Mouse (Mus musculus): ENCODE results near the gene Sergef. TPM values are rescaled to one million over a fixed set of nuclear protein-coding genes. Genes with fewer than 3 reads are reported as not detected.

Sergef gene
- polyA plus RNA-seq, 1 experiment from 2014 or later = 49.1 TPM

DNA sequence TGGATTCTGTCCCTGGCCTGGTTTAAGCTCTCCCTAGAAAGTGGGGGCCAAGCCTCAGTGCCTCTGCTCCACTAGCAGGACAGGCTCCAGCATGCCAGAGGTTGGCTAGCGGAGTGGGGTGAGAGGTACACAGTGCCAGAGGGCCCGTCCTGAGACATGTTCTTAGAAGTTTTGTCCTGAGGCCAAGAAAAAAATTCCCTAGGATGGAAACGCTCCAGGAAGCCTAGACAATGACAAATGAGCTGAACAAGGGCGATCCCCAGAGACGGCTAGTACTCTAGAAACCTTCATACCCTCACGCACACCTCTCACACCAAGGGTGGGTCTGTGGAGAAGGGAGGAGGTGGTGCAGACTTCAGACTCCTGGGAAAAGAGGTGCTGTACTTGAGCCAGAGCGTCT lies 85.6 kb downstream of the Sergef start:
- no peaks in the 10 kb centered on the region for H3K27me3 ChIP-seq (replicated peaks)
- no peak overlapping the region for H3K4me2 ChIP-seq
- peaks cover 56% of the 10 kb centered on the region for H3K4me1 ChIP-seq
- no peak for ATAC-seq (ENCODE audit: low FRiP score)
- H3K9ac ChIP-seq (replicated peaks) = no peak overlapping the region
- H3K27ac ChIP-seq (replicated peaks) = no peak overlapping the region
- H3K36me3 ChIP-seq = no peaks in the 10 kb centered on the region
- H3K4me3 ChIP-seq (replicated peaks) = no peak overlapping the region
- WGBS = 54% methylated on average over 7 of the region's 7 CpGs
- no peaks in the 10 kb centered on the region for H3K9me3 ChIP-seq (replicated peaks)

DNA sequence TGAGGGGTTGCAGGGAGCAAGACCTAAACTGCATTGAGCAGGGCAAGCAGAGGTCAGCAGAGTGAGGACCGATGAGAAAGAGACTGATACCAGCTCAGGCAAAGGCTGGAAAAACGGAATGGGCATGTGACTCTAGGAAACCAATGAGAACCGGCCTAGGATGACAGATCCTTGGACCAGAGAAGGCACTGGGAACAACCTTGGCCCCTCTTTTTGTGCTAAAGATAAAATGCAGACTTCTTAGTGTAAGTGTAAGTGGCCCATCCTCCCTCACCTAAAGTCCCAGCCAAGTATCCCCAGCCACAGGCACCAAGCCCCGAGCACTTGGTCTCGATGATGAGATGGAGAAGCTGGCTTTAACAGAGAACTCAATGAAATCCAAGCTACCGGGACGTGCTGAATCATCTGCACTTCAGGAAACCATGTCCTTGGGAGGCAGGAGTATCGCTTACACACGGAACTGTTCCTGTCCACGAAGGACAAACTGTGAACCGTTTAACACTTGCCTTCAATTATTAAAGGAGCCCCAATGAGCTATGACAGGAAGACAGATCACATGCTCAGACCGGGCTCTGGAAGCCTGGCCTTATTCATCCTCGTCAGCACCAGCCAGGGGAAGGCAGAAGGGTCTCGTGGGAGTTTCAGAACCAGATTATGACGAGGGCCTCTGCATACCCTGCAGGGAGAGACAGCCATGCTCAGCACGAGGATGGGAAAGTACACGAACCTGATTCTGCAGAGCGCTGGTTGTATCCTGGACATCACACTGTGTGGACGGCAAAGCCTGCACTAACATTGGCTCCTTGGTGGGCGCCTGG lies 87.5 kb downstream of the Sergef start:
- Histone ChIP-seq H3K9me3 (replicated peaks) (no peaks in the 10 kb centered on the region), H3K4me3 (replicated peaks) (no peak overlapping the region), H3K27me3 (replicated peaks) (no peaks in the 10 kb centered on the region), H3K9ac (replicated peaks) (no peak overlapping the region), H3K36me3 (no peaks in the 10 kb centered on the region), H3K4me2 (no peak overlapping the region), H3K27ac (replicated peaks) (peak overlapping the region; percentile 49), H3K4me1 (peaks cover 48% of the 10 kb centered on the region)
- WGBS = 44% methylated on average over 20 of the region's 20 CpGs
- no peak; the same call in 1 of the 2 replicates for ATAC-seq (ENCODE audit: low FRiP score)

DNA sequence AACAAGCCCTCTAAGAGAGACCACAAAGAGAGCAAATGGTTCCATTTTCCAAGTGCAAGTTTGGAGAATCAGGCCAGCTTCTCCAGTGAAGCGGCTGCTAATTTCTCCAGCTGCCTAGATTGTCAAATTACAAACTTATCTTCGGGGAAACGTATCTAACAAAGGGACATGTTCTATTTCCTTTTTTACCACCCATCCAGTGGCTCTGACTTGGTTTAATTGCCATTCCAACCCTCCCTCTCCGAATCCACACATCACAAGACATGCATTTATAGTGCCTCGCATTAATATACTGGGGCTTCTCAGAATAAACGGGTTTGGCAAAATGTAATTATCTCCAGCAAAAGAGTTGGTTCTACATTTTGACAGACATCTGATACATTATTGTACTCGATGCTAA lies 88.4 kb downstream of the Sergef start:
- Histone ChIP-seq H3K9me3 (replicated peaks) (no peaks in the 10 kb centered on the region), H3K4me1 (peaks cover 38% of the 10 kb centered on the region), H3K27ac (replicated peaks) (no peak overlapping the region), H3K36me3 (no peaks in the 10 kb centered on the region), H3K4me3 (replicated peaks) (no peak overlapping the region), H3K9ac (replicated peaks) (no peak overlapping the region), H3K4me2 (no peak overlapping the region), H3K27me3 (replicated peaks) (no peaks in the 10 kb centered on the region)
- 49% methylated on average over 7 of the region's 7 CpGs for WGBS
- no peak for ATAC-seq (ENCODE audit: low FRiP score)

DNA sequence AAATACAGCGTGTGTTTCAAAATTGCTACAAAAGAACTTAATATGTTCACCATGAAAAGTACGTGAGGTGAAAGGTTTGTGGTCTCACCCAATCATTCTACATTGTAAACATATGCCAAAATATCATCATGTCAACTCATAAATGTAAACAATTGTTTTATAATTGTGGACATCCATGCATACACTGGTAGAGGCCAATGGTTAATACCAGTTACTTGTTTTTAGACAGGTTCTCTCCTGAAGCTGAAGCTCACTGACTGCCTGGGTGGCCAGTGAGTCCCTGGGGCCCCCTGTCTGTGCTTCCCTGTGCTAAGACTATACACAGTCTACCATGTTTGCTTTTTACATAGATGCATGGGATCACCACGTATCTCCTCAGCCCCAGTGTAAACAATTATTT lies 91.5 kb downstream of the Sergef start:
- H3K27me3 ChIP-seq (replicated peaks) = no peaks in the 10 kb centered on the region
- H3K36me3 ChIP-seq = no peaks in the 10 kb centered on the region
- no peak overlapping the region for H3K4me3 ChIP-seq (replicated peaks)
- H3K4me1 ChIP-seq = peaks cover 16% of the 10 kb centered on the region
- H3K9me3 ChIP-seq (replicated peaks) = no peaks in the 10 kb centered on the region
- no peak overlapping the region for H3K4me2 ChIP-seq
- H3K27ac ChIP-seq (replicated peaks) = no peak overlapping the region
- no peak for ATAC-seq (ENCODE audit: low FRiP score)
- 84% methylated on average over 3 of the region's 3 CpGs for WGBS
- no peak overlapping the region for H3K9ac ChIP-seq (replicated peaks)

DNA sequence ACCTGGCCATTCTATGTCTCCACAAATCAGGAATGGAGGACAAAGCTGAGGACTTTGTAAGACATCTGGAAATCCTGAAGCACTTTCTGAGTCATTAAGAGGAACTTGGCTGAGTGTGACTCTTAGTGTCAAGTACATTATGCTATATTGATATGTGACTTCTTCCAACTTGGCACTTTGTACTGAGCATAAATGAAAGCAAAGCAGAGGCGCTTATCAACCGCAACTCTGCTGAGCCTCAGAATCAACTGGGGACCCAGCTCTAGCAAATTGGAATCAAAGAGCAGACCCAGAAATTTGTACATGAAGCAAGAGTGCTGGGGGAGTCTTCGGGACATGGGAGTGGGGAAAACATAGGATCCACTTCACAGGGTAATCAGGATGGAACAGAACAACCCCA lies 92.0 kb downstream of the Sergef start:
- H3K9ac ChIP-seq (replicated peaks) = no peak overlapping the region
- H3K36me3 ChIP-seq = peaks cover 1% of the 10 kb centered on the region; the same call in 1 of the 2 replicates
- no peak overlapping the region for H3K4me2 ChIP-seq
- peaks cover 14% of the 10 kb centered on the region for H3K4me1 ChIP-seq
- H3K27me3 ChIP-seq (replicated peaks) = no peaks in the 10 kb centered on the region
- H3K9me3 ChIP-seq (replicated peaks) = no peaks in the 10 kb centered on the region
- no peak overlapping the region for H3K27ac ChIP-seq (replicated peaks)
- ATAC-seq (ENCODE audit: low FRiP score) = no peak
- no peak overlapping the region for H3K4me3 ChIP-seq (replicated peaks)
- 92% methylated on average over 3 of the region's 3 CpGs for WGBS

DNA sequence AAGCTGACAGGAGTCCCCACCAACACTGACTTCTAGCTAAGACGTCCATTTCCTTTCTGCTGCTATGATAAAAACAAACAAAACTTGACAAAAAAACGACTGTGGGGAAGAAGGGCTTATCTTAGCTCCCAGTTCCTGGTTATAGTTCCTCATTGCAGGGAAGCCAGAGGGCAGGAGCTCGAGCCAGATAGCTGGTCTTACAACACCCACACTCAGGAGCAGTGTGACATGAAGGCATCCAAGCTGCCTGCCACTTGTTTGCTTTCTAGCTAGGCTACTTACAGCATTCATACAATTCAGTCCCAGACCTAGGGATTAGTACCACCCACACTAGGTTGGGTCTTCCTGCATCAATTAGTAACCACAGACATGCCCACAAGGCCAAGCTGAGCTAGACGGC lies 93.1 kb downstream of the Sergef start:
- no peak overlapping the region for H3K4me3 ChIP-seq (replicated peaks)
- no peaks in the 10 kb centered on the region for H3K9me3 ChIP-seq (replicated peaks)
- H3K4me2 ChIP-seq = no peak overlapping the region
- H3K36me3 ChIP-seq = peaks cover 3% of the 10 kb centered on the region; the same call in 1 of the 2 replicates
- no peak for ATAC-seq (ENCODE audit: low FRiP score)
- H3K27me3 ChIP-seq (replicated peaks) = no peaks in the 10 kb centered on the region
- H3K4me1 ChIP-seq = peaks cover 3% of the 10 kb centered on the region
- no peak overlapping the region for H3K9ac ChIP-seq (replicated peaks)
- 76% methylated on average over 4 of the region's 4 CpGs for WGBS
- H3K27ac ChIP-seq (replicated peaks) = no peak overlapping the region

DNA sequence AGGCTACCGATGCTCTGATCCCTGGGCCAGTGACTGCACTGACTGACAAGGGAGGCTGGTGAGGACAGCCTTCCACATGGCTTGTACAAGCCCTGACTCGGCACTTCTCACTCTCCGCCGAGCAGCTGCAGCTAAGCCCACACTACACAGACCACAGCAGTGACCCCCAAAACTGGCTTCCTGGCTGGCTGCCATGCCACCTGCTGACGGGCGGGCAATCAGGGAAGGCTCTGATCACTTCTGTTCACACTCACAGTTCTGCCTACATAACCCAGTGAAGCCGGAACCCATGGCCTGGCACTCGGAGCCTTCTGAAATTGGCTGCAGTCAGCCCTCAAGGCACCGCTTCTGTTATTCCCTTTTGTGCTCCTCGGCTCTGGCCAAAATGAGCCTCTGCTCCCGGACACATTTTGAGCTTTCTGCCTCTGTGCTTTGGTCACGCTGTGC lies 95.4 kb downstream of the Sergef start:
- H3K27ac ChIP-seq (replicated peaks) = no peak overlapping the region
- no peaks in the 10 kb centered on the region for H3K4me1 ChIP-seq
- ATAC-seq (ENCODE audit: low FRiP score) = no peak

DNA sequence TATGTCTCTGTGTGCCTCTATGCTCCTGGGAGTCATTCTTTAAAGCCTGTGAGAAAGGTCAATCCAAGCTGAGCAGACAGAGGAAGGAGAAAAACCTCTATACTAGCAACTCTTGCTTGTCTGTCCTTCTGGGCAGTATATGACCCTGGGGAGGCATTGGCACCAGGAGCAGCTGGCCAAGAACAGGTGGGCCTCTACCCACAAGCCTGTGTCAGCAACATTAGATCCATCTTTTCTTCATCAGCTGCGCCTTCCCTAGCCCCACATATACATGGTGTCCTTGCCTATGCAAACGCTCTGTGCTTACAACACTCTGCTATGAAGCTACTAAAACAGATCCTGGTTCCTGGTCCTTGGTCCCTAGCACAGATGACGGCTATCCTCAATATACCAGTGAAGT lies 97.5 kb downstream of the Sergef start:
- H3K9me3 ChIP-seq (replicated peaks) = no peaks in the 10 kb centered on the region
- WGBS = 88% methylated on average over 3 of the region's 3 CpGs
- no peak overlapping the region for H3K4me3 ChIP-seq (replicated peaks)
- H3K9ac ChIP-seq (replicated peaks) = no peak overlapping the region
- H3K4me2 ChIP-seq = no peak overlapping the region
- H3K4me1 ChIP-seq = no peaks in the 10 kb centered on the region
- no peaks in the 10 kb centered on the region for H3K27me3 ChIP-seq (replicated peaks)
- ATAC-seq (ENCODE audit: low FRiP score) = no peak
- peaks cover 3% of the 10 kb centered on the region; the same call in 1 of the 2 replicates for H3K36me3 ChIP-seq
- no peak overlapping the region for H3K27ac ChIP-seq (replicated peaks)

More for the DNA sequence above, 95.4 kb downstream of the Sergef start:
- H3K27me3 ChIP-seq (replicated peaks) = no peaks in the 10 kb centered on the region
- H3K4me2 ChIP-seq = no peak overlapping the region
- no peak overlapping the region for H3K4me3 ChIP-seq (replicated peaks)
- H3K36me3 ChIP-seq = peaks cover 3% of the 10 kb centered on the region; the same call in 1 of the 2 replicates
- no peaks in the 10 kb centered on the region for H3K9me3 ChIP-seq (replicated peaks)
- 61% methylated on average over 12 of the region's 12 CpGs for WGBS
- no peak overlapping the region for H3K9ac ChIP-seq (replicated peaks)

DNA sequence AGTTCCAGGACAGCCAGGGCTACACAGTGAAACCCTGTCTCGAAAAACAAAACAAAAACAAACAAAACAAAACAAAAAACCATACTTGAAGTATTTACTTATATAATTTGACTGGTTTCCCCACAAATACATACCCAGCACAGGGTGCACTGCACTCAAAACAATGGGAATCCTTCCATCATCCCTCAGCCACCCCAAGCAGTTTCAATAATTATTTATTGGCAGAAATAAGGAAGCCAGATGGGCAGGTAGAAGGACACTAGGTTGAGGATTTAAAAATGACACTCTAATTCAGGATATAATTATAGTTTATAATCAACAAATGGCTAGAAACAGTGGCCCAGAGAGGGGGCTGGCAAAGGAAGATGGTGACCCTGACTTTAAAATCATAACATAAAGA lies 99.0 kb downstream of the Sergef start:
- ATAC-seq (ENCODE audit: low FRiP score) = no peak
- Histone ChIP-seq H3K36me3 (peaks cover 3% of the 10 kb centered on the region; the same call in 1 of the 2 replicates), H3K4me2 (no peak overlapping the region), H3K9ac (replicated peaks) (no peak overlapping the region), H3K4me3 (replicated peaks) (no peak overlapping the region), H3K27me3 (replicated peaks) (no peaks in the 10 kb centered on the region), H3K9me3 (replicated peaks) (no peaks in the 10 kb centered on the region), H3K27ac (replicated peaks) (no peak overlapping the region), H3K4me1 (peaks cover 8% of the 10 kb centered on the region)
- 59% methylated on average over 1 of the region's 1 CpGs for WGBS

DNA sequence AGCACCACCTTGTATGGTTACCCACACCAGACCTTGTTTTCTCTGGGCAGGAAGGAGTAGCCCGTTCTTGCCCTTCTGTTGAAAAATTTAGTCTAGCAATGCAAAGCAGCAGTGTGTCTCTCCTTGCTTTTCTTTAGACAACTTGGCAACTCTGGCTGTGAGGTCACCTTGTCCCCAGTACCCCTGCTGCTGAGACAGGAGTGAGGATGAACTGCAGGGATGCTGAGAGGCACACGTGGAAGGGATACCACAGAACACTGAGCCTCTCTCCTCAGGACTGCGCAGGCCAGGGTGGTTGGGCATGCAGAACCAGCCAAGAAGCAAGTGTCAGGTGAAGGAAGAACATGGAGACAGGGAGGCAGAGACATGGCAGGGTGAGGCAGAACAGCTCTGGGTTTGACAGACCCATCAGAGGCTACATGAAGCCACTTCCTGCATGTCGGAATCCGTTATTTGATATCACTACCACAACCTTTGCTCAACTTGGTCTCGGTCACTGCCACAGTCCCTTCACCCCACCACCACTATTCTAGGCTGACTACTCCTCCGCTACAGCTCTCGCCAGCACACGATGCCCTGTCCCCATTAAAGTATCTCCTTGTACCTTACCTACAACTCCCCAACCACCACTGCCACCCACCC lies 103.0 kb downstream of the Sergef start:
- Histone ChIP-seq H3K4me3 (replicated peaks) (no peak overlapping the region), H3K27me3 (replicated peaks) (no peaks in the 10 kb centered on the region), H3K4me2 (no peak overlapping the region), H3K4me1 (peaks cover 28% of the 10 kb centered on the region), H3K36me3 (no peaks in the 10 kb centered on the region), H3K27ac (replicated peaks) (no peak overlapping the region), H3K9ac (replicated peaks) (no peak overlapping the region), H3K9me3 (replicated peaks) (no peaks in the 10 kb centered on the region)
- no peak for ATAC-seq (ENCODE audit: low FRiP score)
- WGBS = 86% methylated on average over 9 of the region's 9 CpGs

DNA sequence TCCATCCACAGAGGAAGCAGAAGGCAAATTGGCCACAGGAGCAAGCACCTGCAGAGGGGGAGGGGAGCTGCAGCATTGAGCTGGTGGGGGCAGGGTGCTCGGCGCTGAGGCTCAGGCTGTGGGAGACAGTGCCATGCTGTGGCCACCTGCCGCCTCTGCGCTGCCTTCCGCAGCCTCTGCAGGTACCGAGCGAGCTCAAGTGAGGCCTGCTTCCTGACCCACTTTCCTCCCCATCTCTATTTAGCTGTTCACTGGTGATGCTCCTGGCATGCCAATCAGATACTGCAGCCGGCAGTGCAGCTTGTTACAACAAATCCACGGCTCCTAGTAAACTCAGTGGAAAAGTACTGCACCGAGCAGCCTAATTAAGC lies 104.2 kb downstream of the Sergef start:
- H3K9ac ChIP-seq (replicated peaks) = no peak overlapping the region
- H3K27me3 ChIP-seq (replicated peaks) = no peaks in the 10 kb centered on the region
- no peak overlapping the region for H3K4me3 ChIP-seq (replicated peaks)
- H3K36me3 ChIP-seq = no peaks in the 10 kb centered on the region
- ATAC-seq (ENCODE audit: low FRiP score) = peak; percentile 93
- peaks cover 28% of the 10 kb centered on the region for H3K4me1 ChIP-seq
- no peaks in the 10 kb centered on the region for H3K9me3 ChIP-seq (replicated peaks)
- peak overlapping the region; percentile 23 for H3K4me2 ChIP-seq
- WGBS = 10% methylated on average over 10 of the region's 10 CpGs
- peak overlapping the region; percentile 54 for H3K27ac ChIP-seq (replicated peaks)

Data from neural tube, embryonic 15.5 days (tissue).